Mouse (Mus musculus) testis, adult 2 months (tissue): ENCODE measurements around the gene Extl1.

Experiments used
- CTCF ChIP-seq: fragments of 200-500 bp; IDR thresholded peaks from 2 replicates; pipeline ENCODE4 v1.5.1; 2012; ENCODE audit warnings: low read depth, mild to moderate bottlenecking, inconsistent platforms, low read length, moderate library complexity; ENCODE audit not compliant: control insufficient read depth, insufficient read depth, insufficient replicate concordance
- POLR2A ChIP-seq: fragments of 200-500 bp; IDR thresholded peaks from 2 replicates; pipeline ENCODE4 v1.6.1; 2012; ENCODE audit warnings: low read depth, mild to moderate bottlenecking, inconsistent platforms, low read length, moderate library complexity; ENCODE audit not compliant: control insufficient read depth

DNA sequence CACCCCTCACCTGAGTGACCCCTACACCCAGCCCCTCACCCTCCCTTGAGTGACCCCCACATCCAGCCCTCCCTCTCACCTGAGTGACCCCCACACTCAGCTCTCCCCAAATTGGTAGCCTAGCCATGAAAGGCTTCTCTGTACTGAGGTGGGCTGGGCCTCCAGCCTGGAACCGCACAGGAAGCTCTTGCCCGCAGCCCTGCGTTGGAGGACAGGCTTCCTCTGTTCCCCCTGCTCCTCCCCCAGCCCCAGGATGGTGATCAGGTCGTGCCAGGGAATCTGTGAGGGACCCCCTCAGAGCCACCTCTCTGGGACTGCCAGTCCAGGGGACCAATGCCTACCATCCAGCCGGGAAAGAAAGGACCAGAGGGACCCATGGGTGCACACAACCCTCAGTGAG, 18.4 kb downstream of the Extl1 start:
- TF ChIP-seq CTCF = no peak
- no peak for TF ChIP-seq POLR2A
